Mouse (Mus musculus): ENCODE results near the gene Gh. TPM values are rescaled to one million over a fixed set of nuclear protein-coding genes. Genes with fewer than 3 reads are reported as not detected.

Gene Gh
- total RNA-seq, 2 experiments from 2014 or later: not detected

DNA sequence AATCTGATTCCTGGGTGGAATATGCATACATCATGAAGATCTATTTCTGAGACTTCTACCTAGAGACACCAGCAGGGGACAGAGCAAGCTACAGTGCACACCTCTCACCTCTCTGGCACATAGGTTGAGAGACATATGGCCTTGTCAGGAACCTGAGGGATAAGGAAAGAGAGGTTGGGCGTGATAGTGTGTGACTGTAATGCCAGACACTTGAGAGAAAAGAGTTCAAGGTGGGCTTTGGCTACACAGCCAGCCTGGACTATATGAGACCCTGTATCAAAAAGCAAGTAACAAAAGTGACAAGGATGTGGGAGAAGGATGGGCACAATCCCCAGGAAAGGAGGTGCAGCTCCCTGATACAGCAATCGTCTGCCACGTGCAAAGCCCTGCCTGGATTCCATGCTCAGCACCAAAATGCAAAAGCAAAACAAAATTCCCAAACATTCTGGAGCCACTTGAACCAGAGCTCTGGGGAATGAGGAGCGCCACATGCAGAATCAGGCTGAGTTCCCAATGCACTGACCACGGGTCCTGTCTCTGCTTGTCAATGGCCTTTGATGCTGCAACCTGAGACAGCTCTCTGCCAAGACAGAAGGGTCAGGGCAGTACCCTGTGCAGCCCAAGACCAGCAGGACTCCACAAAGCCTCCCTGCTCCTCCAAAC, 30.4 kb downstream of the Gh start:
- no peak for DNase-seq (ENCODE audit: low spot score in 2 of 2)

- peak in 1 of 2 experiments; percentile 38 for DNase-seq (ENCODE audit: low spot score in 2 of 2)
Measured at GRCm38 (mm10) chr11:106269060-106269431, 32.6 kb downstream of the Gh start.

DNA sequence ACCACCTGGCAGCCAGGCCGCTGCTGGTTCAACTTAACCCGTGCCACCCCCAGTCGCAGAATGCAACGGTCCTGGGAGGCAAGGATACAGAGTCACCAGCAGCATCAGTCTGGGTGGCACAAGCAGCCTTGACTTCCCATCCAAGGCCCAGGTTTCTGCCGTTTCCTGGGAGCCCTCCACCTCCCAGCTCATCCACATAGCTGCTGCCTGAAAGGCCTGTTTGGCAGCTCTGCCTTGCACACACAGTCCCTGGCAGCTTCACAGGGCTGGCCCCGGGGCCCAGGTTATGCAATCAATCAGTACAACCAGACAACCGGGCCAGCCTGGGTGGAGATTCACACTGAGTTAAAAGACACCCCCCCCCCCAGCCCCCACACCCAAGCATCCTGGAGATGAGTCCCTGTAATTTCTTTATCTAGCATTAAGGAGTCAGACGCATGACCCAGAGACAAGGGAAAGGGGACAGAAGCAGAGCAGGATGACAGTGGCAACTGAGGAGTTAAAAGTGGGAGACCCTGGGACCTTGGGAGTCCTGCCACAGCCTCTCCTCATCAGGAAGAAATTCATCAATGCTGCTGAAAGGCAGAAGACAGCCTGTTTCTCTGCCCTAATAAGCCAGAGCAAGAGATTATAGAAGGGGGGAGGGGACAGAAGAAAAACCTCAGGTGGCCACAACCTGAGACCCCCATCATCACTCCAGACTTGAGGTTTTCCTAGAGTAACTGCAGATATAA, 33.2 kb downstream of the Gh start:
- peak; percentile 56 to 67 for DNase-seq (ENCODE audit: low spot score in 2 of 2)

DNA sequence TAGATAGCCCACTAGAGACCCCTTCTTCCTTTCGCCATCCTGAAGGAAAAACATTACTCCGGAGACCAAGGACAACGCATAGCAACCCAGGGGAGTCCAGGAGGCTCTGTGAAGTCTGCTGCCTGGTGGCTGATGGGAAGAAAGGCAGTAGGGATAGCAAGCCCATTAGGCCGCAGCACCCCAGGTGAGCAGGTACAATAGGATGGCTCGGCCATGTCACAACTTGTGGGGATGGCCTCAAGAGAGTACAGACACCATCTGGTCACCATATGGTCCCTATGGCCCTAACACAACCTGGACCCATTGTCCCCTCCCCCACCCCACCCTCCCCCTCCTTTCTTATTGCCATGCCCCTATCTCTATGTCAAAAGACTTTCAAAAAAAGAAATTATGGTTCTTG, 33.8 kb downstream of the Gh start:
- DNase-seq (ENCODE audit: low spot score in 2 of 2): no peak

- peak; percentile 31 to 36 for DNase-seq (ENCODE audit: low spot score in 2 of 2)
Measured at GRCm38 (mm10) chr11:106267311-106267852, 34.3 kb downstream of the Gh start.

DNA sequence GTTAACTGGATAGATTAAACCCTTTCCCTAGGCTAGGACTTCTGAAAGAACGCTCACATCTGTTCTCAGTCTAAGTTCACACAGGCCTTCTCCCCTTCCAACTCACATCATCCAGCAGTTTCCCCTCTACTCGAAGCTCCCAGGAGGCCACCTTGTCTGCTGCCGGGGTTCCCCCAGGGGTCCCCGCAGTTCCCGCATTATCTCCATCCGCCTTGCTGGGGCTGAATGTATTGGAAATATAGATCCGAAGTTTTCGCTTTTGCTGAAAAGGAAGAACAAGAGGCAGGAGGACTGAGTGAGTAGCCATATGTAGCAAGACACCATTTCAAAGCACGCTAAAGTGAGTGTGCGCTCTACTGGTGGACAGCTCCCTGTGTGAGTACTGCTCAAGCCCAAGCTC, 35.2 kb downstream of the Gh start:
- no peak for DNase-seq (ENCODE audit: low spot score in 2 of 2)

GRCm38 (mm10) chr11:106265570-106265969, 36.1 kb downstream of the Gh start:
- DNase-seq (ENCODE audit: low spot score in 2 of 2): no peak

GRCm38 (mm10) chr11:106264988-106265387, 36.7 kb downstream of the Gh start:
- DNase-seq (ENCODE audit: low spot score in 2 of 2): no peak

- DNase-seq (ENCODE audit: low spot score in 2 of 2): no peak
Measured at GRCm38 (mm10) chr11:106263963-106264362, 37.7 kb downstream of the Gh start.

DNA sequence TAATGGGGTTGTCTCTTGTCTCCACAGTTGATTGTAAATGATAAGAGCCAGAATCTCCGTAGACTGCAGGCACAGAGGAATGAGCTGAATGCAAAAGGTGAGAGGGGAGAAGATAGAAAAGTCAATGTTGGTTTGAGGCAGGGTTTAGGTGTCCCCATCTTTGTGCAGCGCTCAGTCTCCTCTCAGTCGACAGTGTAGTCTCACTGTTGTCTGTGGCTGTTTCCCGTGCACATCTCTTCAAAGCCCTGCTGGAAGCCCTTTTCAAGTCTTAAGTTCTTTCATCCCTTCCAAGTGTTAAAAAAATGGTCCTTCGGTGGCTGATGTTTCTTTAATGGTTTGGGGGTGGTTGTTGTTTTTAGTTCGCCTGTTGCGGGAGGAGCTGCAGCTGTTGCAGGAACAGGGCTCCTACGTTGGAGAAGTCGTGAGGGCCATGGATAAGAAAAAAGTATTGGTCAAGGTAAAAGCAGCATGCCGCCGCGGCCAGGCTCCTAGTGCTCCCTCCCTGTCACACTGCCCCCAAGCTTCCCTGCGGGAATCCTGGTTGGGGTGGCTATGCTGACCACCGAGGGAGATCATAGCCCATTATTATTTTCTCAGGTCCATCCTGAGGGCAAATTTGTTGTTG, 40.7 kb downstream of the Gh start:
- DNase-seq (ENCODE audit: low spot score in 2 of 2): no peak

DNA sequence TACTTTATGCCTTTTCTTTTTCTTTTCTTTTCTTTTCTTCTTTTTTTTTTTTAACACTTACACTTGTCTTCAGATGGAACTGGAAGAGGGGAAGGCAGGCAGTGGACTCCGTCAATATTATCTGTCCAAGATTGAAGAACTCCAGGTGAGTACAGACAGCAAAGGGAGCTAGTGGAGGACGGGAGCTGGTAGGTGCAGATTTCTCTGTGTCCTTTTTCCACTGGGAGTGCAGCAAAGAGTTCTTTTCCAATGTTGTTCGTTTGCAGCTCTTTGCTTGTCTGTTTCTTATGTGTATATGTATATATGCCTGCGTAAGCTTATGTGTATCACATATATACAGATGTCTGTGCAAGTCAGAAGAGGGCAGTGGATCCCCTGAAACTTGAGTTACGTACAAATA, 44.9 kb downstream of the Gh start:
- no peak for DNase-seq (ENCODE audit: low spot score in 2 of 2)

DNA sequence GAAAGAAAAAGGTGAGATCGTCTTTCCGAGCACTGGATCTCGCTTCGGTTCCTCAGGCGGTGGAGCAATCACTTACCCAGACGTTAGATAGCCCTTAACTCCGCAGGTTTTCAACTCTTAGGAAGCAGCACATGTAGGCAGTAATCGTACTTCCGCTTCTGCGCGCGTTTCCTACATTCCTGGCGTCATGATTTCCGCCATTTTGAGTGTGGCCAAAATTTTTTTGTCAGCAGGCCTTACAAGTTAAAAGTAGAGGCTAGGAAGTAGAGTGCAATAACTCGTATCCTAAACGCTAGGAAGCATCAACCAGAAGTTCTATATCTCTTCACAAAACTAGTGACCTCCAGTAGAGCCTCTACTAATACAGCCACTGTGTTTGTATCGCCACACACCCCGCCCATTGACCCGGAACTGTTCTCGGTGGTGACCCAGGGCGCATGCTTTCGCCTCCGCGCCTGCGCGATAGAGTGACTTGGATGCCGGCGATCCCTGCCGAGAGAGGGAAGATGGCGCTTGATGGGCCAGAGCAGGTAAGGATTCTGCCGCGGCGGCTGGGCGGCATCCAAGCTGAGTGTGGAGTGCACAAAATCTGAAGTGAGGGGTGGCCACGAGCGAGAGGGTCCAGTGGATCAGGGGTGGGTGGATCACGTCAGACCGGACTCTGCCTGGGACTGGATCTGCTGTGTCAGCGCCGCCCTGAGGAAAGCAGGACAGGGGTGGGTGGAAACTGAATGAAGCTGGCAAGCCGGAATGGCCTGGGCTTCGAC, 45.8 kb downstream of the Gh start, which contains the start of the genes Ftsj3 and Psmc5:
TSS of gene Ftsj3 (minus strand) at position 395 of the 767 bp plus-strand sequence.
TSS of gene Psmc5 (plus strand) at position 470 of the 767 bp plus-strand sequence.
- DNase-seq (ENCODE audit: low spot score in 2 of 2): peak; percentile 98

DNA sequence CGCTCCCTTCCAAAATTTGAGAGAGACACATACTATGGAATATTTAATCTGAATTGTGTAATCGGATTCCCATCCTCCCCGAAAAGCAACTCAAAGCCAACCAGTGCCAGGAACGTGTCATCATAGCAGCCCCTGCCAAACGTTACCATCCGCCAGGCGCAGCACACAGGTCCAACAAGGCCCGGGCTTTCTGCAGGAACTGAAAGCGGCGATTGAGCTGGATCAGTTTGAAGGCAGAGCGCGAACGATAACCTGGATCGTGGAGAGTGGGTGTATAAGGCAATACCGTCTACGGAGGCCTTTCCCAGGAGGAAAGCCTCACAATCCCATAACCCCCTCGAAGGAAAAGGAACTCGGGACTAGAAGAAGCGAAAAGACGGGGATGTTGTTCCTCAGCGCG, 46.5 kb downstream of the Gh start:
- no peak for DNase-seq (ENCODE audit: low spot score in 2 of 2)

GRCm38 (mm10) chr11:106254767-106255166, 46.9 kb downstream of the Gh start:
- no peak for DNase-seq (ENCODE audit: low spot score in 2 of 2)

Other genes with a start within 250 kb of the Gh start
- 10 to 100 TPM; 32.3 to 33.3 TPM for gene Taco1, start 235.8 kb downstream of the Gh start, total RNA-seq (2021)
- 10 to 100 TPM; 34.3 to 37.3 TPM for gene Map3k3, start 217.3 kb downstream of the Gh start, total RNA-seq (2021)
- gene Gm10840, start 141.0 kb downstream of the Gh start, total RNA-seq (2021): not detected
- 10 to 100 TPM in 1 of 2 experiments, 1 to 10 TPM in 1; 9.5 to 11.7 TPM for gene Limd2, start 141.0 kb downstream of the Gh start, total RNA-seq (2021)
- 10 to 100 TPM; 11.6 to 13.1 TPM for gene Strada, start 99.7 kb downstream of the Gh start, total RNA-seq (2021)
- 100 to 1,000 TPM; 106 to 118 TPM for gene Ccdc47, start 85.5 kb downstream of the Gh start, total RNA-seq (2021)
- 10 to 100 TPM; 42.1 to 55.2 TPM for gene Ddx42, start 84.9 kb downstream of the Gh start, total RNA-seq (2021)
- gene Ftsj3, start 45.8 kb downstream of the Gh start, total RNA-seq (2021): 10 to 100 TPM; 53.6 to 55.8 TPM
- 100 to 1,000 TPM; 157 to 159 TPM for gene Psmc5, start 45.7 kb downstream of the Gh start, total RNA-seq (2021)
- 10 to 100 TPM; 47.4 to 63.7 TPM for gene Smarcd2, start 28.9 kb downstream of the Gh start, total RNA-seq (2021)
- gene Tcam1, start 25.2 kb downstream of the Gh start, total RNA-seq (2021): under 1 TPM; 0.10 to 0.13 TPM
- under 1 TPM; 0.86 to 0.93 TPM for gene Cd79b, start 12.9 kb upstream of the Gh start, total RNA-seq (2021)
- under 1 TPM; 0.20 to 0.99 TPM for gene Scn4a, start 51.4 kb upstream of the Gh start, total RNA-seq (2021)
- gene Prr29, start 63.6 kb upstream of the Gh start, total RNA-seq (2021): not detected
- 10 to 100 TPM; 12.5 to 15.0 TPM for gene Icam2, start 86.2 kb upstream of the Gh start, total RNA-seq (2021)
- 100 to 1,000 TPM in 1 of 2 experiments, 10 to 100 TPM in 1; 74.1 to 154 TPM for gene Ern1, start 186.0 kb upstream of the Gh start, total RNA-seq (2021)